Comparison of ENCODE assay signal across 19 mouse cellular contexts in the genomic region with DNA sequence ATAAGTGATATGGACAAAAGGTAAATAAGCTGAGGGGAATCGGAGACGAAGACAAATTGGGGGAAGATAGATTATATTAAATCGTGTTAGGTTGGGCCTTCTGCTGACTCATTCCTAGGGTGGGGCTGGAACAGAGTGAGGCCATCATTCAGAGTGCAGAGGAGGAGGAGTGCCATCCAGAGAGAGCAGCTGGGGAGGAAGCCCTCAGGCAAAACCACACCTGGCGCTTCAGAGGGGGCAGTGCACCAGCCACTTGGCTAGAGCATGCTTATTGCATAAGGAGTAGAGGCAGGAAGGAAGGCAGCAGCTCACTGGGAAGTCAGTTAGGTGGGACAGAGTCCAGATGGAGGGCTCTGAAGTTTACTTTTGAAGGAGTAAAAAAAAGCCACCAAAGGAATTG. TPM values are rescaled to one million over a fixed set of nuclear protein-coding genes. Genes with fewer than 3 reads are reported as not detected.
A peak's percentile ranks its signal among the peaks of the same experiment; 100 is the strongest.
DNase-seq lines count a peak whose midpoint lies in the region; ATAC-seq and TF ChIP-seq lines count a peak whose summit lies in the region.
"Had no signal": no experiment of that assay in that cellular context is flagged by ENCODE, and none has a peak within 500 bp of the region (broad histone marks: within the 10 kb centered on the region; RNA-seq: fewer than 3 reads in every experiment).

No protein-coding gene starts in this region.

- H3K4me1 ChIP-seq in stomach, embryonic 16.5 days (ENCODE audit: control insufficient read depth, insufficient read depth, low read length) = 0 out of 2 replicates have a peak, but pooled peaks cover 2% of the 10 kb centered on the region
- no peaks in the 10 kb centered on the region for H3K4me1 ChIP-seq in stomach, postnatal 0 days (replicated peaks; ENCODE audit: control insufficient read depth, insufficient read depth)
- H3K4me1 ChIP-seq: hindbrain, embryonic 15.5 days had no signal

- H3K4me2 ChIP-seq in stomach, embryonic 16.5 days (ENCODE audit: low read depth, low read length) = no peak overlapping the region
- no peak overlapping the region for H3K4me2 ChIP-seq in stomach, postnatal 0 days (replicated peaks; ENCODE audit: low read depth)
- H3K4me2 ChIP-seq: hindbrain, embryonic 15.5 days had no signal

- TF ChIP-seq CTCF in stomach, postnatal 0 days (IDR thresholded peaks at IDR 0.05; ENCODE audit: low read depth) = no peak

- no peak overlapping the region for H3K4me3 ChIP-seq in stomach, embryonic 16.5 days (replicated peaks; ENCODE audit: low read length)
- H3K4me3 ChIP-seq in stomach, postnatal 0 days (ENCODE audit: low read depth, low read length) = no peak overlapping the region
- H3K4me3 ChIP-seq: hindbrain, embryonic 15.5 days had no signal

- 0 out of 2 replicates have a peak, but pooled peaks have one; percentile 33 for ATAC-seq in stomach, embryonic 16.5 days (ENCODE audit: insufficient read depth, low FRiP score)
- ATAC-seq in stomach, postnatal 0 days (ENCODE audit: low FRiP score, low TSS enrichment) = no peak
- ATAC-seq: forebrain, embryonic 14.5 days; liver, postnatal 0 days; midbrain, embryonic 16.5 days had no signal

- H3K9me3 ChIP-seq in stomach, embryonic 16.5 days (replicated peaks; ENCODE audit: control insufficient read depth, low read length) = no peaks in the 10 kb centered on the region
- no peaks in the 10 kb centered on the region for H3K9me3 ChIP-seq in stomach, postnatal 0 days (ENCODE audit: control insufficient read depth, low read length)
- H3K9me3 ChIP-seq: hindbrain, embryonic 15.5 days had no signal

- DNase-seq in stomach, postnatal 0 days (ENCODE audit: low spot score) = no peak
- DNase-seq in R1 (ENCODE audit: low read depth, low spot score) = peak; percentile 9
- DNase-seq in thymus, adult 18-20 months = peak; percentile 15 to 16
- DNase-seq in urinary bladder, postnatal 25 days (ENCODE audit: low spot score) = no peak
- DNase-seq in urinary bladder, postnatal 4 days (ENCODE audit: low spot score in 2 of 2) = no peak
- DNase-seq in gastrocnemius, postnatal 14 days = no peak
- DNase-seq: adrenal gland, adult 8-10 months; cerebellum, adult 9-10 months; embryo, embryonic 11 days; heart, postnatal 10 days; kidney, adult 8-10 months; kidney, postnatal 36 days; left cerebral cortex, postnatal 4 days; liver, postnatal 0 days; right cerebral cortex, postnatal 4 days had no signal

- no peak overlapping the region for H3K27ac ChIP-seq in stomach, embryonic 16.5 days (ENCODE audit: low read length)
- H3K27ac ChIP-seq in stomach, postnatal 0 days (replicated peaks) = no peak overlapping the region
- H3K27ac ChIP-seq: hindbrain, embryonic 15.5 days had no signal

- no peak overlapping the region for H3K9ac ChIP-seq in stomach, embryonic 16.5 days (ENCODE audit: low read length)
- H3K9ac ChIP-seq in stomach, postnatal 0 days (ENCODE audit: low read length) = no peak overlapping the region
- H3K9ac ChIP-seq: hindbrain, embryonic 15.5 days; liver, postnatal 0 days had no signal

- 57% methylated on average over 4 of the region's 4 CpGs for WGBS in stomach, embryonic 16.5 days
- WGBS in stomach, postnatal 0 days = 45% methylated on average over 4 of the region's 4 CpGs

- intact Hi-C loops in gastrocnemius, postnatal 14 days (cut with DNase I; ENCODE audit: low total_unique reads) = no loop called here

- H3K27me3 ChIP-seq in stomach, embryonic 16.5 days (ENCODE audit: control insufficient read depth, insufficient read depth, low read length) = no peaks in the 10 kb centered on the region
- no peaks in the 10 kb centered on the region for H3K27me3 ChIP-seq in stomach, postnatal 0 days (ENCODE audit: control insufficient read depth, insufficient read depth, low read length)
- H3K27me3 ChIP-seq: hindbrain, embryonic 15.5 days had no signal

- no peaks in the 10 kb centered on the region for H3K36me3 ChIP-seq in stomach, embryonic 16.5 days (ENCODE audit: control insufficient read depth, insufficient read depth, low read length)
- H3K36me3 ChIP-seq in stomach, postnatal 0 days (ENCODE audit: control insufficient read depth, insufficient read depth, low read length) = no peaks in the 10 kb centered on the region
- H3K36me3 ChIP-seq: hindbrain, embryonic 15.5 days had no signal

- TF ChIP-seq EP300 in stomach, postnatal 0 days (optimal IDR thresholded peaks at IDR 0.05) = no peak

RNA-seq across cellular contexts. Expression of gene Bank1, which starts 51.0 kb away (rescaled TPM):
- 1.7 and 2.1 TPM in 2 replicates for polyA plus RNA-seq in stomach, embryonic 16.5 days (2015; fragmentation: Nextera tagmentation; extraction: Ambion mirVana)
- polyA plus RNA-seq in stomach, postnatal 0 days (2015; fragmentation: Nextera tagmentation; extraction: Ambion mirVana) = 0.93 and 1.4 TPM in 2 replicates
- total RNA-seq in gastrocnemius, postnatal 14 days (2021) = under 1 TPM; 0.16 to 0.31 TPM

Comparison
In these comparisons a context has a peak if more than half of its experiments do, and no peak if none do; other contexts are left out.
1. DNase-seq: peak in R1 (single experiment) and thymus, adult 18-20 months (2 of 2); none in stomach, postnatal 0 days (single experiment), urinary bladder, postnatal 25 days (single experiment), urinary bladder, postnatal 4 days (0 of 2) and gastrocnemius, postnatal 14 days (single experiment).